Mouse (Mus musculus): ENCODE measurements around the gene Sash1.

Sash1 gene

GRCm38 (mm10) chr10:8787221-8787620 lies 98.6 kb downstream of the Sash1 start:
- no peak for DNase-seq

GRCm38 (mm10) chr10:8785451-8786145 lies 100.3 kb downstream of the Sash1 start:
- no peak for DNase-seq

GRCm38 (mm10) chr10:8781876-8782372 lies 103.9 kb downstream of the Sash1 start:
- no peak for DNase-seq

GRCm38 (mm10) chr10:8779842-8780241 lies 106.0 kb downstream of the Sash1 start:
- no peak for DNase-seq

- no peak for DNase-seq
Measured at GRCm38 (mm10) chr10:8778845-8779244, 107.0 kb downstream of the Sash1 start.

GRCm38 (mm10) chr10:8777552-8778253 lies 108.2 kb downstream of the Sash1 start:
- no peak for DNase-seq

GRCm38 (mm10) chr10:8776791-8777190 lies 109.1 kb downstream of the Sash1 start:
- no peak for DNase-seq

- no peak for DNase-seq
Measured at GRCm38 (mm10) chr10:8775794-8776193, 110.1 kb downstream of the Sash1 start.

- DNase-seq: peak; percentile 69 to 74
Measured at GRCm38 (mm10) chr10:8772464-8773209, 113.2 kb downstream of the Sash1 start.

GRCm38 (mm10) chr10:8770931-8771653 lies 114.8 kb downstream of the Sash1 start:
- DNase-seq: no peak

- DNase-seq: no peak
Measured at GRCm38 (mm10) chr10:8768654-8769053, 117.2 kb downstream of the Sash1 start.

- DNase-seq: no peak
Measured at GRCm38 (mm10) chr10:8767381-8767780, 118.5 kb downstream of the Sash1 start.

- no peak for DNase-seq
Measured at GRCm38 (mm10) chr10:8765922-8766522, 119.8 kb downstream of the Sash1 start.

GRCm38 (mm10) chr10:8762771-8763170 lies 123.1 kb downstream of the Sash1 start:
- no peak for DNase-seq

GRCm38 (mm10) chr10:8762209-8762701 lies 123.6 kb downstream of the Sash1 start:
- no peak for DNase-seq

GRCm38 (mm10) chr10:8761656-8762055 lies 124.2 kb downstream of the Sash1 start:
- DNase-seq: no peak

- peak; percentile 37 to 57 for DNase-seq
Measured at GRCm38 (mm10) chr10:8760598-8760997, 125.3 kb downstream of the Sash1 start.

GRCm38 (mm10) chr10:8759228-8759627 lies 126.6 kb downstream of the Sash1 start:
- peak in 1 of 2 experiments; percentile 19 for DNase-seq

- no peak for DNase-seq
Measured at GRCm38 (mm10) chr10:8757429-8757931, 128.4 kb downstream of the Sash1 start.

- no peak for DNase-seq
Measured at GRCm38 (mm10) chr10:8756604-8757354, 129.1 kb downstream of the Sash1 start.

- DNase-seq: no peak
Measured at GRCm38 (mm10) chr10:8753377-8753776, 132.5 kb downstream of the Sash1 start.

All from lung, adult 18-20 months (tissue).